Mouse (Mus musculus) c-Kit-negative CD71-positive TER-119-positive erythroid progenitor cells, embryonic 14.5 days (primary cell): ENCODE measurements around the gene Hadhb.

ENCODE experiments used
- DNase-seq: peaks from one replicate; pipeline ENCODE4 v3.0.0-alpha.2; 2013; ENCODE audit warnings: low read depth, low spot score

Gene Hadhb

GRCm38 (mm10) chr5:30154474-30155394 is at the start of gene Hadhb, which contains the start of gene Hadha:
Hadhb (plus strand) TSS chr5:30155248.
Hadha (minus strand) TSS chr5:30155162.
- peak; percentile 85 for DNase-seq

GRCm38 (mm10) chr5:30105668-30106300 is 49.3 kb upstream of the Hadhb start, which contains the start of gene 3110082J24Rik:
3110082J24Rik (minus strand) TSS chr5:30106086.
- no peak for DNase-seq

GRCm38 (mm10) chr5:30106756-30107155 is 48.3 kb upstream of the Hadhb start:
- no peak for DNase-seq

- DNase-seq = no peak
Observed at GRCm38 (mm10) chr5:30107186-30107585, 47.9 kb upstream of the Hadhb start.

- no peak for DNase-seq
Observed at GRCm38 (mm10) chr5:30107611-30108041, 47.4 kb upstream of the Hadhb start.

- DNase-seq = no peak
Observed at GRCm38 (mm10) chr5:30108233-30108632, 46.8 kb upstream of the Hadhb start.

GRCm38 (mm10) chr5:30109899-30110298 is 45.1 kb upstream of the Hadhb start:
- DNase-seq = no peak

- DNase-seq = no peak
Observed at GRCm38 (mm10) chr5:30110371-30111060, 44.5 kb upstream of the Hadhb start.

GRCm38 (mm10) chr5:30111126-30111525 is 43.9 kb upstream of the Hadhb start:
- DNase-seq = no peak

- DNase-seq = no peak
Observed at GRCm38 (mm10) chr5:30111771-30112170, 43.3 kb upstream of the Hadhb start.

- no peak for DNase-seq
Observed at GRCm38 (mm10) chr5:30112533-30113068, 42.4 kb upstream of the Hadhb start.

- no peak for DNase-seq
Observed at GRCm38 (mm10) chr5:30113881-30114760, 40.9 kb upstream of the Hadhb start.

GRCm38 (mm10) chr5:30114761-30115140 is 40.3 kb upstream of the Hadhb start:
- DNase-seq = no peak

GRCm38 (mm10) chr5:30115718-30116117 is 39.3 kb upstream of the Hadhb start:
- DNase-seq = no peak

GRCm38 (mm10) chr5:30118018-30118417 is 37.0 kb upstream of the Hadhb start:
- DNase-seq = no peak

- no peak for DNase-seq
Observed at GRCm38 (mm10) chr5:30119163-30119562, 35.9 kb upstream of the Hadhb start.

- no peak for DNase-seq
Observed at GRCm38 (mm10) chr5:30120106-30120505, 34.9 kb upstream of the Hadhb start.

GRCm38 (mm10) chr5:30122481-30122880 is 32.6 kb upstream of the Hadhb start:
- no peak for DNase-seq

- DNase-seq = peak; percentile 17
Observed at GRCm38 (mm10) chr5:30125587-30125986, 29.5 kb upstream of the Hadhb start.

GRCm38 (mm10) chr5:30126756-30127155 is 28.3 kb upstream of the Hadhb start:
- no peak for DNase-seq
